ENCODE assay signal across 8 mouse cellular contexts in the genomic region with DNA sequence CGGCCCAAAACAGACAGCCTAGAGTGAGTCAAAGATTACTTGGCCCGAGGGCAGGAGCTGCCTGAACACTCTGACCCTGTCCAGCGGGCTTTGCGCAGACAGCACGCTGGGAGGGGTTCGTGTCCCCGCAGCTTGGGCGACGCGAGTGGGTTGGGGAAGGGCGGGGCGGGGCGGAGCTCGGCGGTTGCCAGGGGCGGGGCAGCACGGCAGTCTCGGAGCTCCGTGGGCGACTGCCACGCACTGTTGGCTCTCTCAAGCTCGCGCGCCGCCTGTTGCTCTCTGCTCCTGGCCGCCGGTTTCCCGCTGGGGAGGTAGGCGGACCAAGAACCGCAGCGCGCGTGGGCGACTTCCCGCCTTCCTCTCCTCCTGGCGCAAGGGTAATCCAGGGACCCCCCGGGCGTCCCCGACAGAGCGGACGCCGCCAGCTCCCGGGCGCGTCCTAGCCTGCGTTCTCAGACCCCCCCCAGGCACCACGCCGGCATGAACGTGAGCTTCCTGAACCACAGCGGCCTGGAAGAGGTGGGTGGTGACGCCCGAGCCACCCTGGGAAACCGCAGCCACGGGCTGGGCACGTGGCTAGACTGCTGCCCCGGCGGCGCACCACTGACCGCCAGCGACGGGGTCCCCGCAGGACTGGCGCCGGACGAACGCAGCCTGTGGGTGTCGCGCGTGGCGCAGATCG. TPM values are rescaled to one million over a fixed set of nuclear protein-coding genes. Genes with fewer than 3 reads are reported as not detected.
DNase-seq lines count a peak whose midpoint lies in the region; ATAC-seq and TF ChIP-seq lines count a peak whose summit lies in the region.

A gene (plus strand): TSS at position 270 of the 682 bp plus-strand sequence.

- no peaks in the 10 kb centered on the region for H3K9me3 ChIP-seq in kidney, embryonic 15.5 days (replicated peaks)
- H3K9me3 ChIP-seq in neural tube, embryonic 11.5 days (ENCODE audit: control insufficient read depth, low read length), result no peaks in the 10 kb centered on the region

- WGBS in kidney, embryonic 15.5 days, result under 1% methylated on average over 71 of the region's 71 CpGs
- 2% methylated on average over 65 of the region's 71 CpGs for WGBS in neural tube, embryonic 11.5 days

- no peak within 1 kb of the TSS for H3K27ac ChIP-seq in kidney, embryonic 15.5 days
- H3K27ac ChIP-seq in neural tube, embryonic 11.5 days (ENCODE audit: low read depth, low read length), result no peak within 1 kb of the TSS

- no peaks in the 10 kb centered on the region for H3K36me3 ChIP-seq in kidney, embryonic 15.5 days
- no peaks in the 10 kb centered on the region for H3K36me3 ChIP-seq in neural tube, embryonic 11.5 days (ENCODE audit: control insufficient read depth, insufficient read depth, low read length)

- TF ChIP-seq POLR2A in brain, embryonic 14.5 days (IDR thresholded peaks at IDR 0.05; ENCODE audit: borderline replicate concordance, extremely low read depth, insufficient read depth, insufficient read length, poor library complexity, severe bottlenecking), result no peak

- no peak within 1 kb of the TSS for H3K9ac ChIP-seq in kidney, embryonic 15.5 days
- no peak within 1 kb of the TSS for H3K9ac ChIP-seq in neural tube, embryonic 11.5 days (ENCODE audit: low read length)

- H3K4me1 ChIP-seq in kidney, embryonic 15.5 days, result peaks cover 20% of the 10 kb centered on the region
- H3K4me1 ChIP-seq in neural tube, embryonic 11.5 days (ENCODE audit: control insufficient read depth, insufficient read depth, low read length), result no peaks in the 10 kb centered on the region; the same call in 1 of the 2 replicates

- DNase-seq in kidney, adult 11 months, result no peak
- DNase-seq in brain, embryonic 14.5 days (ENCODE audit: low read depth), result peak; percentile 10
- peak; percentile 68 to 69 for DNase-seq in frontal cortex, postnatal 25 days (ENCODE audit: low spot score in 2 of 2)
- peak; percentile 65 to 91 for DNase-seq in left cerebral cortex, adult 8-10 months (ENCODE audit: low spot score in 2 of 2)
- no peak for DNase-seq in neural tube, embryonic 11.5 days (ENCODE audit: low spot score)
- no peak for DNase-seq in spleen, postnatal 14 days (ENCODE audit: low spot score in 2 of 2)

- no peak for TF ChIP-seq CTCF in brain, embryonic 14.5 days (IDR thresholded peaks at IDR 0.05; ENCODE audit: borderline replicate concordance, extremely low read depth, insufficient read depth, insufficient read length)

- peaks cover 91% of the 10 kb centered on the region for H3K27me3 ChIP-seq in kidney, embryonic 15.5 days
- H3K27me3 ChIP-seq in neural tube, embryonic 11.5 days (ENCODE audit: control insufficient read depth, insufficient read depth, low read length), result peaks cover 58% of the 10 kb centered on the region

- ATAC-seq in kidney, embryonic 15.5 days (replicated peaks; ENCODE audit: low FRiP score), result peak; percentile 47
- no peak for ATAC-seq in neural tube, embryonic 11.5 days (ENCODE audit: insufficient read depth, low FRiP score, low TSS enrichment)
- no peak for ATAC-seq in inflammation-experienced regulatory T-cells, adult 6 months

- peak within 1 kb of the TSS; percentile 75 for H3K4me2 ChIP-seq in kidney, embryonic 15.5 days
- peak within 1 kb of the TSS; percentile 44 for H3K4me2 ChIP-seq in neural tube, embryonic 11.5 days (ENCODE audit: low read depth)

- H3K4me3 ChIP-seq in kidney, embryonic 15.5 days (replicated peaks), result peak within 1 kb of the TSS; percentile 42
- H3K4me3 ChIP-seq in neural tube, embryonic 11.5 days (ENCODE audit: low read depth, low read length), result peak within 1 kb of the TSS; percentile 24

RNA-seq across cellular contexts. Expression of the gene that starts here (rescaled TPM):
- not detected in 2 replicates for polyA plus RNA-seq in kidney, embryonic 15.5 days (2015; fragmentation: Nextera tagmentation; extraction: Ambion mirVana)
- 0.89 and 3.0 TPM in 2 replicates for polyA plus RNA-seq in brain, embryonic 14.5 days (2012; rRNA removed)
- total RNA-seq in left cerebral cortex, adult 8-10 months (2022), result 10 to 100 TPM; 61.0 to 79.5 (median 69.2) TPM
- polyA plus RNA-seq in neural tube, embryonic 11.5 days (2014; fragmentation: Nextera tagmentation; extraction: Ambion mirVana), result 0.31 TPM in 1 of 2 replicates, not detected in the other
- not detected for polyA plus RNA-seq in inflammation-experienced regulatory T-cells, adult 6 months (2017; shearing (Covaris generic))

Comparison
In these comparisons a context has a peak if more than half of its experiments do, and no peak if none do; other contexts are left out.
1. Peak in ATAC-seq, H3K4me3 ChIP-seq and H3K4me2 ChIP-seq in kidney, embryonic 15.5 days; RNA of the gene not detected or under 1 TPM.
2. DNase-seq: peak in brain, embryonic 14.5 days (single experiment), frontal cortex, postnatal 25 days (2 of 2) and left cerebral cortex, adult 8-10 months (2 of 2); none in kidney, adult 11 months (single experiment), neural tube, embryonic 11.5 days (single experiment) and spleen, postnatal 14 days (0 of 2).